Mouse (Mus musculus) forebrain, embryonic 12.5 days (tissue): Measurements from ENCODE around the gene Clcnka. TPM values are rescaled to one million over a fixed set of nuclear protein-coding genes. Genes with fewer than 3 reads are reported as not detected.

Experiments used
- ATAC-seq: fragments of 200-750 bp; cut with Nextera tagmentation; 2 replicates; pipeline ENCODE4 v1.8.0; 2017; ENCODE audit warnings: moderate TSS enrichment; ENCODE audit not compliant: low FRiP score
- H3K27ac ChIP-seq: fragments of 300-500 bp; sonication (generic); 2 replicates; pipeline ENCODE4 v1.5.1; 2016; ENCODE audit warnings: mild to moderate bottlenecking
- H3K27me3 ChIP-seq: fragments of 300-500 bp; sonication (generic); 2 replicates; pipeline ENCODE4 v1.6.1; 2016; ENCODE audit warnings: mild to moderate bottlenecking
- H3K36me3 ChIP-seq: fragments of 300-500 bp; sonication (generic); replicated peaks from 2 replicates; pipeline ENCODE4 v1.6.1; 2016; ENCODE audit warnings: mild to moderate bottlenecking
- H3K4me1 ChIP-seq: fragments of 300-500 bp; sonication (generic); 2 replicates; pipeline ENCODE4 v1.6.1; 2016
- H3K4me2 ChIP-seq: fragments of 300-500 bp; sonication (generic); 2 replicates; pipeline ENCODE4 v1.6.1; 2016; ENCODE audit warnings: mild to moderate bottlenecking, moderate library complexity
- H3K4me3 ChIP-seq: fragments of 300-500 bp; sonication (generic); replicated peaks from 2 replicates; pipeline ENCODE4 v1.5.1; 2016; ENCODE audit warnings: mild to moderate bottlenecking
- H3K9ac ChIP-seq: fragments of 300-500 bp; sonication (generic); 2 replicates; pipeline ENCODE4 v1.6.1; 2016; ENCODE audit warnings: mild to moderate bottlenecking
- H3K9me3 ChIP-seq: fragments of 300-500 bp; sonication (generic); 2 replicates; pipeline ENCODE4 v1.6.1; 2016
- WGBS: fragments of 180-500 bp; shearing (Covaris S2); methylation state at CpG from one replicate; pipeline ENCODE4 v1.1.7; 2016; 5-methylcytosine and 5-hydroxymethylcytosine counted together
- polyA plus RNA-seq: library from polyadenylated mRNA; unstranded; fragments of >200 nt; fragmentation: Nextera tagmentation; extraction: Ambion mirVana; gene quantifications from 2 replicates; pipeline ENCODE4 v1.2.1, GENCODE M21; 2016

Clcnka gene
- polyA plus RNA-seq, 1 experiment from 2014 or later = not detected

DNA sequence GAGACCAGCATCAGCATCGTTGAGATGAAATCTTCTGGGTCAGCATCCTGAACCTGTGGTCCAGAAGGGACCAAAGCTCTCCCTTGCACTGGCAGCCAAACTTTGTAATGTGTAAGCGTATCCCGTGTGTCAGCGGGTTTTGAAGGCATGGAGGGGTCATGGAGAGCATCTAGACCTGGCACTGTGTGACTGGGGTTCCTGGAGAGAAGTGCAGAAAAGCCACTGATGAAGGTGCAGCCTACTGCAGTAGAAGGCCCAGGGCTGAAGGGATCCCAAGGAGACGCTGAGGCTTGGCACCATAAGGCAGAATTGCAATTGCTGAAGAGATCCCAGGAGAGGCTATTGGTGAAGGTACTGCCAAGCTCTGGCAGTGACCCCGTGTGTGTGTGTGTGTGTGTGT lies 30.9 kb upstream of the Clcnka start:
- H3K27ac ChIP-seq = no peak overlapping the region
- no peak overlapping the region for H3K4me3 ChIP-seq
- 78% methylated on average over 6 of the region's 6 CpGs for WGBS
- H3K9me3 ChIP-seq = no peaks in the 10 kb centered on the region
- peaks cover 13% of the 10 kb centered on the region for H3K4me1 ChIP-seq
- H3K36me3 ChIP-seq = no peaks in the 10 kb centered on the region
- no peak for ATAC-seq
- no peak overlapping the region for H3K9ac ChIP-seq
- peaks cover 21% of the 10 kb centered on the region for H3K27me3 ChIP-seq
- no peak overlapping the region for H3K4me2 ChIP-seq

GRCm38 (mm10) chr4:141427921-141428320 lies 29.4 kb upstream of the Clcnka start:
- H3K9ac ChIP-seq = no peak overlapping the region
- H3K36me3 ChIP-seq = no peaks in the 10 kb centered on the region
- H3K4me3 ChIP-seq = no peak overlapping the region
- no peaks in the 10 kb centered on the region for H3K9me3 ChIP-seq
- no peak for ATAC-seq
- H3K27me3 ChIP-seq = peaks cover 32% of the 10 kb centered on the region
- no peak overlapping the region for H3K4me2 ChIP-seq
- H3K27ac ChIP-seq = no peak overlapping the region
- WGBS = 85% methylated on average over 13 of the region's 13 CpGs
- H3K4me1 ChIP-seq = peaks cover 13% of the 10 kb centered on the region

- H3K4me2 ChIP-seq = no peak overlapping the region
- H3K27ac ChIP-seq = no peak overlapping the region
- no peak overlapping the region for H3K9ac ChIP-seq
- WGBS = 83% methylated on average over 10 of the region's 10 CpGs
- H3K4me1 ChIP-seq = peaks cover 13% of the 10 kb centered on the region
- peaks cover 32% of the 10 kb centered on the region for H3K27me3 ChIP-seq
- H3K36me3 ChIP-seq = no peaks in the 10 kb centered on the region
- H3K4me3 ChIP-seq = no peak overlapping the region
- H3K9me3 ChIP-seq = no peaks in the 10 kb centered on the region
- no peak for ATAC-seq
Measured at GRCm38 (mm10) chr4:141426796-141427745, 28.5 kb upstream of the Clcnka start.

GRCm38 (mm10) chr4:141425484-141426479 lies 27.3 kb upstream of the Clcnka start:
- H3K4me1 ChIP-seq = peaks cover 13% of the 10 kb centered on the region
- 4% methylated on average over 36 of the region's 36 CpGs for WGBS
- no peaks in the 10 kb centered on the region for H3K36me3 ChIP-seq
- no peaks in the 10 kb centered on the region for H3K9me3 ChIP-seq
- peaks cover 37% of the 10 kb centered on the region for H3K27me3 ChIP-seq
- H3K4me3 ChIP-seq = peak overlapping the region; percentile 34
- peak; percentile 77 for ATAC-seq
- no peak overlapping the region for H3K27ac ChIP-seq
- peak overlapping the region; percentile 57 for H3K4me2 ChIP-seq
- peak overlapping the region; percentile 26 for H3K9ac ChIP-seq

DNA sequence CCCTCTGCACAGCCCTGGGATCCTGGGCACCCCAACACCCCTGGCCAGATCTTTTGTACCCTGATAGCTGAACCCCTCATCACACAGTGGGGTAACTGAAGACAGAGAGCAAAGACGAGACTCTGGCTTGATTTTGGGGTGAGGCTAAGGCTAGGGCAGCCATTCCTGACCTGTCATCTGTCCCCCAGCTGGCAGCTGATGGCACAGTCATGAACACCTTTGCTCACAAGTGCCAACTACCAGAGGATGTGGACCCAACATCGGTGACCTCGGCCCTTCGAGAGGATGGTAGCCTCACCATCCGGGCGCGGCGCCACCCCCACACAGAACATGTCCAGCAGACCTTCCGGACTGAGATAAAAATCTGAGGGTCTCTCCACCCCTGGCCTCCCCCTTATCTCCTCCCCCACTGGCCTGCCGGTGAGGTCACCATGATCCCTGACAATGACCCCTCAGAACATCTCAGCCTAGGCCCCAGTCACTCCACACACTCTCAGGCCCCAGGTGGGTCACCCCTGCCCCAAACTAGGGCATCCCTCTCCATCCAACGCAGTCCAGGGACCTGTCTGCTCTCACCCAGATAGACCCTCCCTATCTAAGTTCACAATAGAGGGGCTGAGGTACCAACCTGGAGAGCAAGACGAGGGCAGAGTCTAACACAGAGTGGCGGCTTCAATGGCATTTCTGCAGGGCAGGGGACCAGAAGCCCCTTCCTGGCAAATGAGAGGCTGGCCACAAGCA lies 25.3 kb upstream of the Clcnka start:
- Histone ChIP-seq H3K4me1 (peaks cover 13% of the 10 kb centered on the region), H3K27ac (no peak overlapping the region), H3K9ac (no peak overlapping the region), H3K4me3 (no peak overlapping the region), H3K4me2 (no peak overlapping the region), H3K36me3 (no peaks in the 10 kb centered on the region), H3K9me3 (no peaks in the 10 kb centered on the region), H3K27me3 (peaks cover 37% of the 10 kb centered on the region)
- WGBS = 89% methylated on average over 13 of the region's 13 CpGs
- ATAC-seq = no peak

GRCm38 (mm10) chr4:141423288-141423687 lies 24.8 kb upstream of the Clcnka start:
- Histone ChIP-seq H3K36me3 (no peaks in the 10 kb centered on the region), H3K9me3 (no peaks in the 10 kb centered on the region), H3K4me3 (no peak overlapping the region), H3K4me1 (peaks cover 13% of the 10 kb centered on the region), H3K27ac (no peak overlapping the region), H3K9ac (no peak overlapping the region), H3K4me2 (no peak overlapping the region), H3K27me3 (peaks cover 37% of the 10 kb centered on the region)
- no peak for ATAC-seq
- 85% methylated on average over 5 of the region's 5 CpGs for WGBS

- peaks cover 13% of the 10 kb centered on the region for H3K4me1 ChIP-seq
- no peak for ATAC-seq
- no peak overlapping the region for H3K4me2 ChIP-seq
- H3K36me3 ChIP-seq = no peaks in the 10 kb centered on the region
- no peaks in the 10 kb centered on the region for H3K9me3 ChIP-seq
- 88% methylated on average over 5 of the region's 5 CpGs for WGBS
- no peak overlapping the region for H3K4me3 ChIP-seq
- peaks cover 37% of the 10 kb centered on the region for H3K27me3 ChIP-seq
- H3K27ac ChIP-seq = no peak overlapping the region
- no peak overlapping the region for H3K9ac ChIP-seq
Measured at GRCm38 (mm10) chr4:141422841-141423240, 24.3 kb upstream of the Clcnka start.

DNA sequence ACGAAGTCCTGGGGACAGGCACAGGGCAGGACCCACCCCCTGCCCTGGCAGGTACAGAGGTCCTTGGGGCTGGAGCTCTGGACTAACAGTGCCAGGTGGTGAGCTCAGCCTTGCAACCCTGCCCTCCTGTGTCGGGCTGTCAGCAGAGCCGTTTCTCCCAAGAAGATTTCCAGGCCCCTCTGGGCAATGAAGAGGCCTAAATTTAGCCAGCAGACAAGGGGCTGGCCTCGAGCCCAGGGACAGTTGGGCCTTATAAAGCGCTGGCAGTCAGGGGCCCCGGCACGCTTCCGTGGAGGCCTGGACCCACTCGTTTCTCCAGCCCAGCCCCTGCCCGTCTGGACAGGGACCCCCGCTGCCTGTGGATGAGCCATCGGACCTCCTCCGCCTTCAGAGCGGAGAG lies 22.9 kb upstream of the Clcnka start:
- peaks cover 34% of the 10 kb centered on the region for H3K27me3 ChIP-seq
- H3K4me1 ChIP-seq = peaks cover 13% of the 10 kb centered on the region
- no peaks in the 10 kb centered on the region for H3K9me3 ChIP-seq
- 79% methylated on average over 14 of the region's 14 CpGs for WGBS
- no peak overlapping the region for H3K4me2 ChIP-seq
- no peak for ATAC-seq
- H3K9ac ChIP-seq = no peak overlapping the region
- no peaks in the 10 kb centered on the region for H3K36me3 ChIP-seq
- H3K4me3 ChIP-seq = no peak overlapping the region
- H3K27ac ChIP-seq = no peak overlapping the region

DNA sequence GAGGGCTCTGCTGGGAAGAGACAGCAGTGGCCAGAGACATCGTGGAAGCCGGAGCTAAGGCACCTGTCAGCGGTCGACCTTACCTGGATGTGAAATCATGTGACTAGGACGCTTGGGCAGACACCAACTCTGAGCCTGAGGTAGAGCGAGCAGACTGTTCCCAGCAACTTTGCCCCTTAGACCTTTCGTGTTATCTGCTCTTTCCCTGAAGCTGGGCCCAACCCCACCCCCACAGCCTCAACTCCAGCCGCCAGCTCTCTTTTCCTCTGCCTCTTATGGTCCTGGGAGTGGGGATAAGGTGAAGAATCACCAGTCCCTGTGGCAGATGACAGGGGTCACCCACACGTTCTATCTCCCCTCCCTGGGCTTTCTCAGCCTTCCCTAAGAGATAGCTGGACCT lies 22.4 kb upstream of the Clcnka start:
- no peak overlapping the region for H3K4me2 ChIP-seq
- ATAC-seq = no peak
- H3K4me1 ChIP-seq = peaks cover 9% of the 10 kb centered on the region
- no peaks in the 10 kb centered on the region for H3K9me3 ChIP-seq
- no peaks in the 10 kb centered on the region for H3K36me3 ChIP-seq
- no peak overlapping the region for H3K4me3 ChIP-seq
- no peak overlapping the region for H3K9ac ChIP-seq
- H3K27ac ChIP-seq = no peak overlapping the region
- peaks cover 29% of the 10 kb centered on the region for H3K27me3 ChIP-seq
- 53% methylated on average over 9 of the region's 9 CpGs for WGBS

DNA sequence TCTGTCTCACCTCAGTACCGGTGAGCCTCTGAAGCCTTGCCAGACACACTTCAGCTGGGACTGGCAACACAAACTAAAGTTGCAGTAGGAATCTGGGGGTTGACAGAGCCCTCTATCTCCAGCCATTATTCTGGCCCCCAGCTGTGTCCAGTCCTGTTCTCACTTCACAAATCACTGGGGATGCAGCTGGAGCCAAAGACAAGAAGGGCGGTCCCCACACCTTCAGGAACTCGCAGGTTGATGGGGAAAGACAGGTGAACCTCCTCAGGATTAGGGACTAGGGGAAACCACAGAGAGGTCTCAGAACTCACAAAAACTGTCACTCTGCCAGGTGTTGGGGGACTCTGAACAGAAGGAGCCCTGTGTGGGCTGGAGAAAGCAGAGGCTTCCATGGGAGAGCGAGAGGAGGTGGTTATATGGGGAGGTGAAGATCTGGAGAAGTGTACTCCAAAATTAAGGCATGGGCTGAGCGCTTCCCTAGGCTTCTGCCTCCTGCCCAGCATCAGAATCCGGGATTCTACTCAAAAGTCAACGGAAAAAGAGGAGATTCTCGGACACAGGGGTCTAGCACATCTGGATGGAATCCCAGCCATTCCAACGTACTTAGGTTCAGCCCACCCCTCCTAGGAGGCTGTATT lies 21.8 kb upstream of the Clcnka start, which contains the start of gene Hspb7:
Hspb7 (plus strand) TSS at position 588 of the 638 bp plus-strand sequence.
- 0 out of 2 replicates have a peak, but pooled peaks cover 3% of the 10 kb centered on the region for H3K4me1 ChIP-seq
- H3K27me3 ChIP-seq = peaks cover 30% of the 10 kb centered on the region
- H3K27ac ChIP-seq = no peak within 1 kb of the TSS
- H3K9ac ChIP-seq = no peak within 1 kb of the TSS
- H3K36me3 ChIP-seq = no peaks in the 10 kb centered on the region
- no peak within 1 kb of the TSS for H3K4me2 ChIP-seq
- WGBS = 69% methylated on average over 9 of the region's 9 CpGs
- H3K4me3 ChIP-seq = no peak within 1 kb of the TSS
- ATAC-seq = no peak
- H3K9me3 ChIP-seq = no peaks in the 10 kb centered on the region

- no peak for ATAC-seq
- no peaks in the 10 kb centered on the region for H3K9me3 ChIP-seq
- H3K4me1 ChIP-seq = no peaks in the 10 kb centered on the region
- H3K4me3 ChIP-seq = no peak overlapping the region
- H3K27ac ChIP-seq = no peak overlapping the region
- H3K9ac ChIP-seq = no peak overlapping the region
- peaks cover 28% of the 10 kb centered on the region for H3K27me3 ChIP-seq
- H3K36me3 ChIP-seq = no peaks in the 10 kb centered on the region
- H3K4me2 ChIP-seq = no peak overlapping the region
- 74% methylated on average over 27 of the region's 27 CpGs for WGBS
Measured at GRCm38 (mm10) chr4:141419398-141420191, 21.1 kb upstream of the Clcnka start.
